Mouse (Mus musculus): ENCODE measurements around the gene Lmcd1.

- TF ChIP-seq CTCF (IDR thresholded peaks at IDR 0.05; ENCODE audit: borderline replicate concordance, extremely low read depth, insufficient read depth, insufficient read length) = no peak
- TF ChIP-seq POLR2A (IDR thresholded peaks at IDR 0.05; ENCODE audit: borderline replicate concordance, extremely low read depth, insufficient read depth, insufficient read length, poor library complexity, severe bottlenecking) = no peak
Observed at GRCm38 (mm10) chr6:112339016-112339415, 65.5 kb downstream of the Lmcd1 start.

All from brain, embryonic 14.5 days (tissue).